Mouse (Mus musculus) ES-E14 (cell line): Measurements from ENCODE around the gene Ksr1.

Source experiments
- CHD2 ChIP-seq: IDR thresholded peaks from 2 replicates; pipeline ENCODE4 v1.6.1; 2014; ENCODE audit warnings: mild to moderate bottlenecking, low read depth, low read length, inconsistent platforms
- HCFC1 ChIP-seq: IDR thresholded peaks from 2 replicates; pipeline ENCODE4 v1.6.1; 2012; ENCODE audit warnings: low read length, inconsistent platforms, borderline replicate concordance; ENCODE audit not compliant: insufficient read depth
- MAFK ChIP-seq: IDR thresholded peaks from 2 replicates; pipeline ENCODE4 v1.6.1; 2014; ENCODE audit warnings: mild to moderate bottlenecking, low read depth, low read length, inconsistent platforms; ENCODE audit not compliant: insufficient read depth
- ZC3H11A ChIP-seq: IDR thresholded peaks from 2 replicates; pipeline ENCODE4 v1.6.1; 2012; ENCODE audit warnings: low read depth, mild to moderate bottlenecking, inconsistent platforms, low read length, borderline replicate concordance
- ZNF384 ChIP-seq: IDR thresholded peaks from 2 replicates; pipeline ENCODE4 v1.6.1; 2012; ENCODE audit warnings: low read depth, low read length, inconsistent platforms

- TF ChIP-seq CHD2 (no peak), ZNF384 (no peak), MAFK (no peak), HCFC1 (no peak), ZC3H11A (no peak)
Observed at GRCm38 (mm10) chr11:79003769-79004638, 142.2 kb downstream of the Ksr1 start.
